Comparison of ENCODE assay signal across 8 mouse cellular contexts in the genomic region with DNA sequence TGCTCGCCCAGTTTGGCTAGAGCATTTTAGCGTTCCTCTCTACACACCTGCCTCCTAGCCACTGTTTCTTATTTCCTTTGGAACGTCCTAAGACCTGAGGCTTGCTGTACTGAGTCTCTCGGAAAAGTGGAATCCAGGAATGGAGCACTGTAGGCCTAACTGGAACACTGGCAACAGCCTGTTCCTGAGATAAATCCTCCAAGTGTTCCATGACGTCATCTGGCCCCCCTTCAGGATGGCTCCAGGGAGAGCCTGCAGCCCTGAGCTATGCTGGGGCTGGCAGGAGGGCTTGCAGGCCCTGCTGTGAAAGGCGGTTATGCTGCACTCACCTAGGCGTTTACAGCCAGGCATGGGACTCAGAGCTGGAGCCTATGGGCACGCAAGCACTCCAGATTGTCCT.
DNase-seq lines count a peak whose midpoint lies in the region; ATAC-seq and TF ChIP-seq lines count a peak whose summit lies in the region.

No protein-coding gene starts in this region.

- no peak overlapping the region for H3K4me3 ChIP-seq in cerebellum, adult 2 months (replicated peaks; ENCODE audit: insufficient read depth, low read depth, low read length)

- WGBS in cerebellum, adult 2 months, result 34% methylated on average over 8 of the region's 8 CpGs

- no peaks in the 10 kb centered on the region for H3K4me1 ChIP-seq in cerebellum, adult 2 months (ENCODE audit: control insufficient read depth, insufficient read depth, low read length)

- H3K27me3 ChIP-seq in cerebellum, adult 2 months (ENCODE audit: control insufficient read depth, insufficient read depth, low read length), result no peaks in the 10 kb centered on the region

- TF ChIP-seq CTCF in cerebellum, adult 2 months (IDR thresholded peaks at IDR 0.05; ENCODE audit: borderline replicate concordance, insufficient read depth, low read depth, low read length), result no peak

- H3K27ac ChIP-seq in cerebellum, adult 2 months (ENCODE audit: insufficient read depth, low read length), result no peak overlapping the region

- no peak for ATAC-seq in megakaryocyte-erythroid progenitor cell, adult 5-6 weeks (replicated peaks; ENCODE audit: low FRiP score, low TSS enrichment, poor library complexity, severe bottlenecking)

- peak; percentile 52 to 61 for DNase-seq in left cerebral cortex, adult 18-20 months (ENCODE audit: low spot score in 2 of 2)
- no peak for DNase-seq in left cerebral cortex, postnatal 4 days
- peak; percentile 61 to 67 for DNase-seq in cerebellum, adult 2 months
- DNase-seq in heart, adult 8-10 months (ENCODE audit: low spot score), result peak; percentile 67
- DNase-seq in kidney, postnatal 14 days, result peak; percentile 51
- peak; percentile 13 for DNase-seq in retina, embryonic 14.5 days (ENCODE audit: low spot score)
- DNase-seq in thymus, adult 18-20 months, result no peak

- intact Hi-C loops in left cerebral cortex, postnatal 4 days (cut with DNase I), result no loop called here

- no peak for TF ChIP-seq POLR2A in cerebellum, adult 2 months (IDR thresholded peaks at IDR 0.05; ENCODE audit: borderline replicate concordance, insufficient read depth, low read length)

Comparison
In these comparisons a context has a peak if more than half of its experiments do, and no peak if none do; other contexts are left out.
1. DNase-seq: peak in left cerebral cortex, adult 18-20 months (2 of 2), cerebellum, adult 2 months (2 of 2), heart, adult 8-10 months (single experiment), kidney, postnatal 14 days (single experiment) and retina, embryonic 14.5 days (single experiment); none in left cerebral cortex, postnatal 4 days (single experiment) and thymus, adult 18-20 months (0 of 2).